Mouse (Mus musculus): ENCODE data around the gene Usp48. TPM values are rescaled to one million over a fixed set of nuclear protein-coding genes. Genes with fewer than 3 reads are reported as not detected.

Usp48 gene
- total RNA-seq, 2 experiments from 2014 or later, result 42.1 to 51.7 TPM

- peak; percentile 14 for DNase-seq
These were observed 16.1 kb downstream of the Usp48 start for GRCm38 (mm10) chr4:137609702-137610101.

DNA sequence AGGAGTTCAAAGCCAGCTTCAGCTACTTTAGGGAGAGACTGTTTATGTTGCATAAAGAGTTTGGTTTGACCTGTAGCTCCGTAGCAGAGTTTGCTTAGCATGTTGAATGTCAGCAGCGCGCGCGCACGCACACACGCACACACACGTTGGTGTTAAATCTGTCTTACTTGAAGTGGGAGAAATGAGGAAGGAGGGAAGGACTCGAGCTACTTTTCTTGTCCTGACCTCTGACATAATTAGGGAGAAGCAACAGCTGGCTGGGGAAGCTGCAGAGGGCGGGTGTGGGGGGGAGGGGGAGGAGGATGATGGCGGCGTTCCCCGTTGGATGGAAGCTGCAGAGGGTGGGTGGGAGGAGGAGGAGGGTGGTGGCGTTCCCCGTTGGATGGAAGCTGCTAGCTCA is 16.7 kb downstream of the Usp48 start:
- no peak for DNase-seq

- DNase-seq, result no peak
These were observed 29.3 kb downstream of the Usp48 start for GRCm38 (mm10) chr4:137622847-137623246.

GRCm38 (mm10) chr4:137627476-137628235 is 34.1 kb downstream of the Usp48 start:
- DNase-seq, result no peak

DNA sequence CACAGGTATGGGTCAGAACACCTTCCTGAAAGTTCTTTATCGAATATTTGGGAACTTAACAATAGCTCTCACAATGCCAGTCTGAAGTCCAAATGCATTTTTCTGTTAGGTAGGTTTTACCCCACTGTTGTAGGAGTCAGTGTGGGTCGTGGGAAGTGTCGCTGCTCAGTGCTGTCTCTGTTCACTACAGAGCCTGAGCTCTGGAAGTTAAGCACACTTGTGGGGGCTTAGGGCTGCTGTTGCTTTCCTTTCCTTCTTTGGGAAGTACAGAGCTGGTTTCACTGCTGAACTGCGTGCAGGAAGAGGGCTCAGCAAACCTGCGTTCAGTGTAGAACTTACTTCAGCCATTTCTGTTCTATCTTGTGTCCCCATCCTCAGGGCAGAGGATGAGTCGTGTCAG is 34.8 kb downstream of the Usp48 start:
- no peak for DNase-seq

DNA sequence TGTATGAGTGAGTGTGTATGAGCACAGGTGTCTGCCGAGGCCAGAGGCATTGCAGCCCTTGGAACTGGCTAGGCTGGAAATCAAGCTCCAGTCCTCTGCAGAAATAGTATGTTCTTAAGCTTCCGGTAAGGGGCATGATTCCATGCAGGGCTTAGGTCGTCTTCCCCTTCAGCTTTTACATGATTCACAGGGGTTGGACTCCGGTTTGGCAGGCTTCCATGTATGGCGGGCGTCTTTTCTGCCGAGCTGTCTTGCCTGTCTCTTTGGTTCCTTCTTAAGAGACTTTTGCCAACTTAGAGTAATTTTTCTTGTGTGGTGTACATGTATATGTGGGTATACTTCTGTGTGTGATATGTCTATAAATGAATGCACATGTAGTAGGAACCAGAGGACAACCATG is 35.8 kb downstream of the Usp48 start:
- DNase-seq, result peak; percentile 16

- no peak for DNase-seq
These were observed 36.6 kb downstream of the Usp48 start for GRCm38 (mm10) chr4:137630153-137630552.

DNA sequence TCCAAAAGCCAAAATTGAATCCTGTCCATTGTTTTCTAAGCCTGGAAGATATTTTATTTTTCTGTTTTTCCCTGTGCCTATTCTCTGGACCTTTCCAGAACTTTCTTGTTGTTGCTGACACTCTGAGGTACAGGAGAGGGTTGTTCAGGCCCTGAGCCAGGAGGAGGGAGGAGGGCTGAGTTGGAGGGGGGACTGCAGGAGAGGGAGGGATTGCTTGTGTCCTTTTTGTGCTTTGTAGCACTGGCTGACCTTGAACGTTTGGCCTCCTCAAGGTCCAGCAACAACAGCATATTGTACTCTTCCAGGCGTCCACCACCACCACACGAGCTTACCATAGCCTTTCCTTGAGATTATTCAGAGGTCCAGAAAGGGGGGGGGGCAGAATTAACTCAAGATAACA is 38.0 kb downstream of the Usp48 start:
- peak; percentile 26 for DNase-seq

GRCm38 (mm10) chr4:137633394-137633793 is 39.8 kb downstream of the Usp48 start:
- DNase-seq, result no peak

DNA sequence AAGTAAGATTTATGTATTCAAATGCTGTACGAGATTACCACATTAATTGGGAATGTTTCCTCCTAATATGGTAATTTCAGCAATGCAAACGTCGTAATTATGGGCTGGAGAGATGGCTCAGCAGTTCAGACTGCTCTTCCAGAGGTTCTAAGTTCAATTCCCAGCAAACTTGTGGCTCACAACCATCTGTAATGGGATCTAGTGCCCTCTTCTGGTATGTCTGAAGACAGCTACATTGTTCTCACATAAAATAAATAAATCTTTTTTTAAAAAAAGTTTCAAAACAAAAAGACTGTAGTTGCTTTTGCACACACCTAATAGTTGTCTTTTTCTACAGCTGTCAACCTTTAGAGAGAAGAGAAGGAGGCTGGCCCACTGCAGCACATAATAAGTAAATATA is 43.0 kb downstream of the Usp48 start:
- DNase-seq, result no peak

- no peak for DNase-seq
These were observed 48.0 kb downstream of the Usp48 start for GRCm38 (mm10) chr4:137641556-137641955.

DNA sequence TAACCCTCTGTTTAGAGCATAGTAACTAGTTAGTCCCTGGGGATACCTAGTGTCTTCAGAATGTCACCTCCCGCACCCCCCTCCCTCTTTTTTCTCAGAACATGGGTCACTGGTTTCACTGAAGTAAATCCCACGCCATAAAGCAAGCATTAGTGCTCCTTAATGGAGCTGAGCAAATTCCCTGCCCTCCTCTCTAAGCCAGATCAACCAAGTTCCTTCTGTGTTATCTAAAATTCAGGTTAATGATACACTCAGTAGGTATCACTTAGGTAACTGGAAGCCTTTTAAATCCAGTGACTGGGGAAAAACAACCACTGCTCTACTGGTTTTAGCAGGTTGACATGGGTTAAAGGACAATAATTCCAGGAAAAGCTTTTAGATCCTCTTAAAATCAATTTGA is 48.5 kb downstream of the Usp48 start:
- no peak for DNase-seq

GRCm38 (mm10) chr4:137643459-137643858 is 49.9 kb downstream of the Usp48 start:
- no peak for DNase-seq

GRCm38 (mm10) chr4:137646262-137646661 is 52.7 kb downstream of the Usp48 start:
- no peak for DNase-seq

GRCm38 (mm10) chr4:137647648-137648047 is 54.1 kb downstream of the Usp48 start:
- DNase-seq, result no peak

- no peak for DNase-seq
These were observed 54.7 kb downstream of the Usp48 start for GRCm38 (mm10) chr4:137648230-137648629.

- no peak for DNase-seq
These were observed 57.4 kb downstream of the Usp48 start for GRCm38 (mm10) chr4:137650912-137651311.

GRCm38 (mm10) chr4:137652835-137653346 is 59.3 kb downstream of the Usp48 start:
- DNase-seq, result no peak

- no peak for DNase-seq
These were observed 61.9 kb downstream of the Usp48 start for GRCm38 (mm10) chr4:137655241-137656031.

GRCm38 (mm10) chr4:137657674-137658073 is 64.1 kb downstream of the Usp48 start:
- DNase-seq, result no peak

GRCm38 (mm10) chr4:137659541-137659940 is 66.0 kb downstream of the Usp48 start:
- no peak for DNase-seq

GRCm38 (mm10) chr4:137660364-137661077 is 67.0 kb downstream of the Usp48 start:
- DNase-seq, result no peak

GRCm38 (mm10) chr4:137661078-137661450 is 67.5 kb downstream of the Usp48 start:
- no peak for DNase-seq

Data from heart, postnatal 4 days (tissue).